Mouse (Mus musculus): Measurements from ENCODE around the gene Chst12. TPM values are rescaled to one million over a fixed set of nuclear protein-coding genes. Genes with fewer than 3 reads are reported as not detected.

The Chst12 gene
- total RNA-seq, 2 experiments from 2014 or later, result 7.8 to 30.2 TPM

GRCm38 (mm10) chr5:140568321-140568970 lies 63.1 kb downstream of the Chst12 start:
- 0 out of 2 replicates have a peak, but pooled peaks have one; percentile 50 for ATAC-seq (replicated peaks; ENCODE audit: low FRiP score, poor library complexity, severe bottlenecking)

DNA sequence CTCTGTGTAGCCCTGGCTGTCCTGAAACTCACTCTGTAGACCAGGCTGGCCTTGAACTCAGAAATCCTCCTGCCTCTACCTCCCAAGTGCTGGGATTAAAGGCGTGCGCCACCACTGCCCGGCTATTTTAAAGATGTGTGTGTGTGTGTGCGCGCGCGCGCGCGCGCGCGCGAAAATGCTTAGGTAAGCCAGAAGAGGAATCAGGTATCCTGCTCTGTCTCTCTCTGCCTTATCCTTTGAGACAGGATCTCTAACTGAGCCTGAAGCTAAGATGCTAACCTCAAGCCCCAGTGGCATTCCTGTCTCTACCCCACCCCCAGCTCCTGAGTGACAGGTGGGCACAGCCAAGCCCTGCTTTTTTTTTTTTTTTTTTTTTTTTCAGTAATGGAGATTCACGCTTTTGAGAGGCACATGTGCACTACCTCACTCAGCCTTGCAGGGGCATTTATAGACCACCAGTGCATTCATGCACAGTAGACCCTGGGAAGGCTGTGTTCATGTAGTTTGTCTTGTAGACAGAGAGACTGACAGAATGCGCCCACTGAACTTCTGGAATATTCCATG lies 63.8 kb downstream of the Chst12 start:
- no peak for ATAC-seq (replicated peaks; ENCODE audit: low FRiP score, poor library complexity, severe bottlenecking)

DNA sequence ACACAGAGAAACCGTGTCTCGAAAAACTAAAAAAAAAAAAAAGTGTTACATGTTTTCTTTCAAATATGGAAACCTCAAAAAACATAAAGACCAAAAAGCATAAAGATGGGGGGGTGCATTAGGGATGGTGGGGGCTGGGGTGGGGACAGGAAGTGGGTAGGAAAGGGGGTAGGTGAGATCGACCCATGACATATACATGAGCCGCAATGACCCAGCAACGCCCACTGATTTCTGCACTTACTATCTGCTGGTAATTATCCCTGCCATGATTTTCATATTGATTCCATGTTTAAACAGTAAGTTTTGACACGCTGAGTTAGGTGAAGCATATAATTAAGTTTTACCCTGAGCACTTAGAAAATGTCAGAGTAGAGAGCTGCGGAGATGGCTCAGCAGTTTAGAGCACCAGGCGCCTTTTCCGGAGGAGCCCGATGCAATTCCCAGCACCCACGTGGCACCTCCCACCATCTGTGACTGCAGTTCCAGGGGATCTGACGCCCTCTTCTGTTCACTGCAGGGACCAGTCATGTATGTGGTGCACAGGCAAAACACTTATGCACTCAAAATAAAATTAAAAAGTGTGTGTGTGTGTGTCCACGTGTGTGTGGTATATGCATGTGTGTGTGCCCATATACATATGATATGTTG lies 65.0 kb downstream of the Chst12 start:
- ATAC-seq (replicated peaks; ENCODE audit: low FRiP score, poor library complexity, severe bottlenecking), result no peak

- ATAC-seq (replicated peaks; ENCODE audit: low FRiP score, poor library complexity, severe bottlenecking), result no peak
Measured at GRCm38 (mm10) chr5:140571201-140571600, 65.9 kb downstream of the Chst12 start.

GRCm38 (mm10) chr5:140571673-140572072 lies 66.3 kb downstream of the Chst12 start:
- ATAC-seq (replicated peaks; ENCODE audit: low FRiP score, poor library complexity, severe bottlenecking), result no peak

DNA sequence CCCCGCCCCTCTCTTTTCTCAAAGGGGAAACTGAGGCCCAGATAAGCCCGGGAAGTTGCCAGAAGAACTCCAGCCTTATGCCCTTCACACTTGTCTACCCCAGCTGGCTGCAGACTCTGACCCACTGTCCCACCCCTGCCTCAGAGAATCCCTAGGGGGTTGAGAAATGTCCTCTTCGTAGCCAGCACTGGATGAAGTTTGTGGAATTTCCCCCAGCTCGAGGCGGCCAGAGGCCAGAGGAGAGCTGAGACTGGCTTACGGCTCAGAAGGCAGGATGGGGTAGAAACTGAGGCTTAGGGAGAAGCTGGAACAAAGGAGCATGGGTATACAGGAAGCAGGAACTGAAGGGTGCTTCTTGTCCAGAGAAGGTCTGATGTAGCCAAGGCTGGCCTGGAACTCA lies 67.3 kb downstream of the Chst12 start:
- ATAC-seq (replicated peaks; ENCODE audit: low FRiP score, poor library complexity, severe bottlenecking), result no peak

Other genes with a start within 250 kb of the Chst12 start
- gene Mad1l1, start 184.0 kb upstream of the Chst12 start, total RNA-seq (2015; ENCODE audit: low replicate concordance), result 2.7 and 4.8 TPM in 2 replicates
- gene Mad1l1, start 184.0 kb upstream of the Chst12 start, total RNA-seq (2017; ENCODE audit: low replicate concordance), result 22.4 and 44.6 TPM in 2 replicates
- 10.0 and 11.7 TPM in 2 replicates for gene Nudt1, start 183.9 kb upstream of the Chst12 start, total RNA-seq (2015; ENCODE audit: low replicate concordance)
- gene Nudt1, start 183.9 kb upstream of the Chst12 start, total RNA-seq (2017; ENCODE audit: low replicate concordance), result 5.3 and 10.3 TPM in 2 replicates
- 2.5 TPM in 1 of 2 replicates, not detected in the other for gene Mrm2, start 173.7 kb upstream of the Chst12 start, total RNA-seq (2015; ENCODE audit: low replicate concordance)
- 0.42 and 1.7 TPM in 2 replicates for gene Mrm2, start 173.7 kb upstream of the Chst12 start, total RNA-seq (2017; ENCODE audit: low replicate concordance)
- 1.0 and 1.2 TPM in 2 replicates for gene Snx8, start 116.3 kb upstream of the Chst12 start, total RNA-seq (2015; ENCODE audit: low replicate concordance)
- 0.94 and 1.7 TPM in 2 replicates for gene Snx8, start 116.3 kb upstream of the Chst12 start, total RNA-seq (2017; ENCODE audit: low replicate concordance)
- gene Eif3b, start 86.2 kb upstream of the Chst12 start, total RNA-seq (2015; ENCODE audit: low replicate concordance), result 58.0 and 74.0 TPM in 2 replicates
- 17.0 and 37.8 TPM in 2 replicates for gene Eif3b, start 86.2 kb upstream of the Chst12 start, total RNA-seq (2017; ENCODE audit: low replicate concordance)
- gene Gm4869, start 59.9 kb upstream of the Chst12 start, total RNA-seq (2015; ENCODE audit: low replicate concordance), result not detected in 2 replicates
- not detected in 2 replicates for gene Gm4869, start 59.9 kb upstream of the Chst12 start, total RNA-seq (2017; ENCODE audit: low replicate concordance)
- not detected in 2 replicates for gene Grifin, start 59.5 kb downstream of the Chst12 start, total RNA-seq (2015; ENCODE audit: low replicate concordance)
- gene Grifin, start 59.5 kb downstream of the Chst12 start, total RNA-seq (2017; ENCODE audit: low replicate concordance), result not detected in 2 replicates
- 2.9 and 9.4 TPM in 2 replicates for gene Lfng, start 101.8 kb downstream of the Chst12 start, total RNA-seq (2015; ENCODE audit: low replicate concordance)
- gene Lfng, start 101.8 kb downstream of the Chst12 start, total RNA-seq (2017; ENCODE audit: low replicate concordance), result 4.4 and 9.9 TPM in 2 replicates
- 17.9 and 18.8 TPM in 2 replicates for gene Ttyh3, start 143.5 kb downstream of the Chst12 start, total RNA-seq (2015; ENCODE audit: low replicate concordance)
- 3.7 and 7.0 TPM in 2 replicates for gene Ttyh3, start 143.5 kb downstream of the Chst12 start, total RNA-seq (2017; ENCODE audit: low replicate concordance)
- gene Iqce, start 196.8 kb downstream of the Chst12 start, total RNA-seq (2015; ENCODE audit: low replicate concordance), result 1.9 and 3.8 TPM in 2 replicates
- gene Iqce, start 196.8 kb downstream of the Chst12 start, total RNA-seq (2017; ENCODE audit: low replicate concordance), result 2.9 and 3.0 TPM in 2 replicates
- gene Brat1, start 199.5 kb downstream of the Chst12 start, total RNA-seq (2015; ENCODE audit: low replicate concordance), result 0.96 and 2.3 TPM in 2 replicates
- 2.2 and 2.8 TPM in 2 replicates for gene Brat1, start 199.5 kb downstream of the Chst12 start, total RNA-seq (2017; ENCODE audit: low replicate concordance)
- gene Amz1, start 218.6 kb downstream of the Chst12 start, total RNA-seq (2015; ENCODE audit: low replicate concordance), result 0.38 and 6.1 TPM in 2 replicates
- 0.28 and 1.3 TPM in 2 replicates for gene Amz1, start 218.6 kb downstream of the Chst12 start, total RNA-seq (2017; ENCODE audit: low replicate concordance)

Data from erythroblast, adult 5-6 weeks (primary cell).